Mouse (Mus musculus) v-Abl transformed pro-B cells (cell line): ENCODE results near the gene Gm5148.

Source experiments
- in situ Hi-C, 2 experiments: fragments of 400-800 bp; cut with MboI; formaldehyde crosslinking; loops; one replicate each; pipeline ENCODE4 v1.15.1; 2025; ENCODE audit not compliant: unreplicated experiment in 2 of 2

Gene Gm5148

GRCm38 (mm10) chr3:37704701-37705279 is 19.5 kb downstream of the Gm5148 start:
- in situ Hi-C loops = no loop called here

GRCm38 (mm10) chr3:37703066-37703465 is 21.2 kb downstream of the Gm5148 start:
- in situ Hi-C loops = no loop called here

GRCm38 (mm10) chr3:37693552-37693951 is 30.7 kb downstream of the Gm5148 start:
- in situ Hi-C loops = no loop called here

- in situ Hi-C loops = no loop called here
Measured at GRCm38 (mm10) chr3:37692945-37693344, 31.3 kb downstream of the Gm5148 start.

- in situ Hi-C loops = no loop called here
Measured at GRCm38 (mm10) chr3:37687158-37687980, 36.9 kb downstream of the Gm5148 start.

GRCm38 (mm10) chr3:37686751-37687150 is 37.5 kb downstream of the Gm5148 start:
- in situ Hi-C loops = no loop called here

- in situ Hi-C loops = no loop called here
Measured at GRCm38 (mm10) chr3:37686219-37686618, 38.1 kb downstream of the Gm5148 start.

GRCm38 (mm10) chr3:37676291-37676690 is 48.0 kb downstream of the Gm5148 start:
- in situ Hi-C loops = no loop called here

- in situ Hi-C loops = no loop called here
Measured at GRCm38 (mm10) chr3:37675056-37675525, 49.2 kb downstream of the Gm5148 start.

- in situ Hi-C loops = no loop called here
Measured at GRCm38 (mm10) chr3:37673513-37674261, 50.6 kb downstream of the Gm5148 start.

GRCm38 (mm10) chr3:37672266-37673040 is 51.8 kb downstream of the Gm5148 start:
- in situ Hi-C loops = no loop called here

GRCm38 (mm10) chr3:37669100-37669499 is 55.2 kb downstream of the Gm5148 start:
- in situ Hi-C loops = no loop called here

GRCm38 (mm10) chr3:37668652-37669051 is 55.6 kb downstream of the Gm5148 start:
- in situ Hi-C loops = no loop called here

- in situ Hi-C loops = no loop called here
Measured at GRCm38 (mm10) chr3:37667736-37668135, 56.6 kb downstream of the Gm5148 start.

- in situ Hi-C loops = no loop called here
Measured at GRCm38 (mm10) chr3:37667119-37667467, 57.2 kb downstream of the Gm5148 start.

- in situ Hi-C loops = no loop called here
Measured at GRCm38 (mm10) chr3:37666291-37667118, 57.8 kb downstream of the Gm5148 start.
